Mouse (Mus musculus) bone marrow macrophage, adult 2 months (primary cell): ENCODE data around the gene Dqx1.

Experiments used
- CTCF ChIP-seq: IDR thresholded peaks from 2 replicates; pipeline ENCODE4 v1.5.1; 2012; ENCODE audit warnings: low read depth, mild to moderate bottlenecking, low read length, moderate library complexity
- POLR2A ChIP-seq: IDR thresholded peaks from 2 replicates; pipeline ENCODE4 v1.6.1; 2012; ENCODE audit warnings: mild to moderate bottlenecking, low read depth, low read length, borderline replicate concordance

DNA sequence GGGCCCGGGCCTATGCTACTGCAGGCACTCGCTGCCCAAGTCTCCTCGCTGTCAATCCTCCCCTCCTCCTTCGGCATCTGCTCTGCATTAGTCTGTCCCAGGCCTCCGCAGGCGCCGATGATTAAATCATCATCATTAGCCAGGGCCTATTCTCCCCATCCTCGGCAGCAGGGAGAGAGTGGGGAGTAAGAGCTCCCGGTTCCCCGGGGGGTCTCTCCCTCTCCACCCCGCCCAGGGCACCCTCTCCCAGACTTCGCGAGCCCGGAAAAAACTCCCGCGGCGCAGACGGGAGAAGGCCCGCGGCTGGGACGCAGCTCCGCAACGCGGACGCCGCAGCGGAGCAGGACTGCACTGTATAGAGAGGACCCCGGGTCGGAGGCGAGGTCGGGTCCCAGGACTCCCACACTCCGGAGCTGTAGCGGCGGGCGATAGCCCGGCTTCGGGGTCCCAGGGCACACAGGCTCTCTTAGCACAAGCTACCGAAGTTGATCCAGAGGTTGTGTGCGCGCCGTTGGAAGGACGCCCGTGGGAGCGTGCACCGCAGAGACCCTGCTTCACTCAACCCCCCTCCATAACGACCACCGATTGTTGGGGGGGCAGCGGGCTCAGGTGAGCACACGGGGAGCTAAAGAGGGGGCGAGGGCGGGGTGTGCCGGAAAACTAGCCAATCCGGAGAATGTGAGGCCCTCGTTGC, 20.1 kb downstream of the Dqx1 start, which contains the start of gene Pcgf1:
- TF ChIP-seq CTCF (no peak), POLR2A (no peak)
